Mouse (Mus musculus) lung, postnatal 10 days (tissue): ENCODE data around the gene Atp5g2.
A peak's percentile ranks its signal among the peaks of the same experiment; 100 is the strongest.
"Not testable (repeated sequence)": the region's sequence is repeated elsewhere in the genome, so short reads cannot be mapped to it uniquely, and the experiment has no call there.

Experiments used
- DNase-seq: peaks from one replicate; pipeline ENCODE4 v3.0.0; 2021

The Atp5g2 gene

GRCm38 (mm10) chr15:102663825-102664224 lies 8.3 kb downstream of the Atp5g2 start:
- DNase-seq = no peak

- peak; percentile 25 for DNase-seq
Measured at GRCm38 (mm10) chr15:102662601-102663000, 9.6 kb downstream of the Atp5g2 start.

- DNase-seq = peak; percentile 56
Measured at GRCm38 (mm10) chr15:102657926-102658381, 14.2 kb downstream of the Atp5g2 start.

- peak; percentile 76 for DNase-seq
Measured at GRCm38 (mm10) chr15:102656658-102657057, 15.5 kb downstream of the Atp5g2 start.

GRCm38 (mm10) chr15:102651928-102652660 lies 20.1 kb downstream of the Atp5g2 start:
- not testable (repeated sequence) for DNase-seq

GRCm38 (mm10) chr15:102651107-102651506 lies 21.0 kb downstream of the Atp5g2 start:
- no peak for DNase-seq

GRCm38 (mm10) chr15:102635817-102636216 lies 36.3 kb downstream of the Atp5g2 start:
- DNase-seq = no peak

- no peak for DNase-seq
Measured at GRCm38 (mm10) chr15:102634684-102635083, 37.5 kb downstream of the Atp5g2 start.

- DNase-seq = no peak
Measured at GRCm38 (mm10) chr15:102625687-102626055, 46.5 kb downstream of the Atp5g2 start.

GRCm38 (mm10) chr15:102624970-102625686 lies 47.0 kb downstream of the Atp5g2 start, which contains the start of the genes Gm28047 and Atf7:
TSS of gene Gm28047 (minus strand) at chr15:102625067.
TSS of gene Atf7 (minus strand) at chr15:102625464.
- DNase-seq = peak; percentile 100

GRCm38 (mm10) chr15:102624291-102624969 lies 47.7 kb downstream of the Atp5g2 start:
- DNase-seq = peak; percentile 52

- no peak for DNase-seq
Measured at GRCm38 (mm10) chr15:102623121-102623520, 49.0 kb downstream of the Atp5g2 start.

- DNase-seq = no peak
Measured at GRCm38 (mm10) chr15:102622536-102622935, 49.6 kb downstream of the Atp5g2 start.

GRCm38 (mm10) chr15:102620765-102621164 lies 51.4 kb downstream of the Atp5g2 start:
- DNase-seq = no peak

- DNase-seq = no peak
Measured at GRCm38 (mm10) chr15:102619486-102619885, 52.7 kb downstream of the Atp5g2 start.

GRCm38 (mm10) chr15:102617654-102618053 lies 54.5 kb downstream of the Atp5g2 start:
- no peak for DNase-seq

- no peak for DNase-seq
Measured at GRCm38 (mm10) chr15:102616174-102616573, 56.0 kb downstream of the Atp5g2 start.

GRCm38 (mm10) chr15:102614224-102614623 lies 57.9 kb downstream of the Atp5g2 start:
- DNase-seq = no peak

- no peak for DNase-seq
Measured at GRCm38 (mm10) chr15:102612966-102613365, 59.2 kb downstream of the Atp5g2 start.
